In genomic region chr9:4712367-4712766, GRCm38 (mm10) we compare ENCODE assay signal across 18 mouse cellular contexts.
"Had no signal": no experiment of that assay in that cellular context is flagged by ENCODE, and none has a peak within 500 bp of the region (broad histone marks: within the 10 kb centered on the region; RNA-seq: fewer than 3 reads in every experiment).

No protein-coding gene starts in this region.

- H3K36me3 ChIP-seq: midbrain, embryonic 10.5 days; midbrain, embryonic 12.5 days had no signal

- H3K9ac ChIP-seq: lung, embryonic 14.5 days; midbrain, embryonic 12.5 days; neural tube, embryonic 13.5 days; neural tube, embryonic 15.5 days had no signal

- ATAC-seq: midbrain, embryonic 16.5 days had no signal

- H3K4me2 ChIP-seq: lung, embryonic 14.5 days; midbrain, embryonic 12.5 days; neural tube, embryonic 13.5 days; neural tube, embryonic 15.5 days had no signal

- H3K27me3 ChIP-seq: midbrain, embryonic 12.5 days; neural tube, embryonic 13.5 days; neural tube, embryonic 15.5 days had no signal

- H3K9me3 ChIP-seq: midbrain, embryonic 10.5 days; midbrain, embryonic 12.5 days; neural tube, embryonic 13.5 days; neural tube, embryonic 15.5 days had no signal

- H3K4me1 ChIP-seq: midbrain, embryonic 10.5 days; midbrain, embryonic 12.5 days; neural tube, embryonic 13.5 days; neural tube, embryonic 15.5 days had no signal

- H3K4me3 ChIP-seq: midbrain, embryonic 10.5 days; midbrain, embryonic 12.5 days; myocyte; neural tube, embryonic 13.5 days; neural tube, embryonic 15.5 days had no signal

- DNase-seq: lung, embryonic 14.5 days; lung, postnatal 10 days; lung, postnatal 4 days; midbrain, embryonic 14.5 days; retina, postnatal 1 day; right cerebral cortex, adult 18-20 months; right cerebral cortex, postnatal 25 days; right cerebral cortex, postnatal 4 days; spleen, adult 18-20 months; thymus, adult 18-20 months; thymus, postnatal 14 days; thymus, postnatal 36 days had no signal

- H3K27ac ChIP-seq: midbrain, embryonic 10.5 days; midbrain, embryonic 12.5 days; neural tube, embryonic 13.5 days; neural tube, embryonic 15.5 days had no signal
